In genomic region chr6:97617774-97618173, GRCm38 (mm10) we compare ENCODE assay signal across 8 mouse cellular contexts. TPM values are rescaled to one million over a fixed set of nuclear protein-coding genes. Genes with fewer than 3 reads are reported as not detected.
DNase-seq lines count a peak whose midpoint lies in the region; ATAC-seq and TF ChIP-seq lines count a peak whose summit lies in the region.

No protein-coding gene starts in this region.

- H3K27me3 ChIP-seq in forebrain, embryonic 13.5 days: no peaks in the 10 kb centered on the region
- peaks cover 3% of the 10 kb centered on the region; the same call in 1 of the 2 replicates for H3K27me3 ChIP-seq in limb, embryonic 11.5 days (ENCODE audit: control insufficient read depth, insufficient read depth, low read length)
- no peaks in the 10 kb centered on the region for H3K27me3 ChIP-seq in neural tube, embryonic 15.5 days (replicated peaks)

- peak overlapping the region; percentile 65 for H3K4me3 ChIP-seq in lung, adult 2 months (replicated peaks; ENCODE audit: extremely low read depth, low read depth, low read length)
- peak overlapping the region; percentile 77 for H3K4me3 ChIP-seq in forebrain, embryonic 13.5 days
- H3K4me3 ChIP-seq in limb, embryonic 11.5 days (ENCODE audit: low read depth, low read length): peak overlapping the region; percentile 70
- peak overlapping the region; percentile 83 for H3K4me3 ChIP-seq in neural tube, embryonic 15.5 days (replicated peaks)

- no peaks in the 10 kb centered on the region for H3K9me3 ChIP-seq in forebrain, embryonic 13.5 days (replicated peaks)
- no peaks in the 10 kb centered on the region for H3K9me3 ChIP-seq in limb, embryonic 11.5 days (ENCODE audit: control insufficient read depth, low read length)
- no peaks in the 10 kb centered on the region for H3K9me3 ChIP-seq in neural tube, embryonic 15.5 days (replicated peaks)

- H3K9ac ChIP-seq in forebrain, embryonic 13.5 days: peak overlapping the region; percentile 87
- peak overlapping the region; percentile 22 for H3K9ac ChIP-seq in limb, embryonic 11.5 days (ENCODE audit: low read length)
- peak overlapping the region; percentile 66 for H3K9ac ChIP-seq in neural tube, embryonic 15.5 days (replicated peaks)

- no peak for TF ChIP-seq CTCF in lung, adult 2 months (IDR thresholded peaks at IDR 0.05; ENCODE audit: insufficient read depth, low read length)

- H3K4me1 ChIP-seq in lung, adult 2 months (ENCODE audit: control insufficient read depth, insufficient read depth, low read length): peaks cover 7% of the 10 kb centered on the region; the same call in 1 of the 2 replicates
- peaks cover 40% of the 10 kb centered on the region for H3K4me1 ChIP-seq in forebrain, embryonic 13.5 days
- no peaks in the 10 kb centered on the region for H3K4me1 ChIP-seq in limb, embryonic 11.5 days (ENCODE audit: control insufficient read depth, insufficient read depth, low read length)
- peaks cover 26% of the 10 kb centered on the region for H3K4me1 ChIP-seq in neural tube, embryonic 15.5 days

- no peak for TF ChIP-seq POLR2A in lung, adult 2 months (IDR thresholded peaks at IDR 0.05; ENCODE audit: borderline replicate concordance, extremely low read depth, low read depth, low read length)

- peak overlapping the region; percentile 96 for H3K27ac ChIP-seq in forebrain, embryonic 13.5 days
- H3K27ac ChIP-seq in limb, embryonic 11.5 days (replicated peaks; ENCODE audit: low read depth, low read length): no peak overlapping the region
- peak overlapping the region; percentile 94 for H3K27ac ChIP-seq in neural tube, embryonic 15.5 days (replicated peaks)

- DNase-seq in lung, adult 2 months: no peak
- no peak for DNase-seq in lung, postnatal 14 days
- no peak for DNase-seq in limb, embryonic 11.5 days (ENCODE audit: low spot score)
- no peak for DNase-seq in right cerebral cortex, postnatal 36 days (ENCODE audit: low spot score in 2 of 2)
- DNase-seq in cerebellum, postnatal 14 days: no peak
- no peak for DNase-seq in c-Kit-positive CD71-positive TER-119-positive erythroid progenitor cells, embryonic 14.5 days (ENCODE audit: low spot score)

- no peak for ATAC-seq in forebrain, embryonic 13.5 days
- no peak for ATAC-seq in limb, embryonic 11.5 days (ENCODE audit: insufficient number of reproducible peaks, low FRiP score, low TSS enrichment, low read depth)
- ATAC-seq in neural tube, embryonic 15.5 days (ENCODE audit: low FRiP score): no peak

- H3K36me3 ChIP-seq in forebrain, embryonic 13.5 days (ENCODE audit: poor library complexity, severe bottlenecking): no peaks in the 10 kb centered on the region
- H3K36me3 ChIP-seq in limb, embryonic 11.5 days (ENCODE audit: control insufficient read depth, insufficient read depth, low read length): no peaks in the 10 kb centered on the region
- H3K36me3 ChIP-seq in neural tube, embryonic 15.5 days: no peaks in the 10 kb centered on the region

- whole genome bisulfite sequencing in lung, adult 2 months: 25% methylated on average over 7 of the region's 7 CpGs
- 27% methylated on average over 7 of the region's 7 CpGs for WGBS in forebrain, embryonic 13.5 days
- 26% methylated on average over 7 of the region's 7 CpGs for WGBS in limb, embryonic 11.5 days
- 22% methylated on average over 7 of the region's 7 CpGs for WGBS in neural tube, embryonic 15.5 days

- H3K4me2 ChIP-seq in forebrain, embryonic 13.5 days: peak overlapping the region; percentile 83
- H3K4me2 ChIP-seq in limb, embryonic 11.5 days (ENCODE audit: low read depth, severe bottlenecking): peak overlapping the region; percentile 80
- peak overlapping the region; percentile 75 for H3K4me2 ChIP-seq in neural tube, embryonic 15.5 days

RNA-seq across cellular contexts. Expression of gene Frmd4b, which starts 0.4 kb away (rescaled TPM):
- 15.3 and 22.3 TPM in 2 replicates for polyA plus RNA-seq in lung, adult 2 months (2012; rRNA removed)
- 34.7 and 35.5 TPM in 2 replicates for polyA plus RNA-seq in forebrain, embryonic 13.5 days (2015; fragmentation: Nextera tagmentation; extraction: Ambion mirVana)
- 12.3 and 14.1 TPM in 2 replicates for polyA plus RNA-seq in limb, embryonic 11.5 days (2014; fragmentation: Nextera tagmentation; extraction: Ambion mirVana)
- polyA plus RNA-seq in neural tube, embryonic 15.5 days (2015; fragmentation: Nextera tagmentation; extraction: Ambion mirVana): 19.8 and 20.0 TPM in 2 replicates

Comparison
In these comparisons a context has a peak if more than half of its experiments do, and no peak if none do; other contexts are left out.
1. H3K9ac ChIP-seq: peak in every context shown above with its lines; median percentile 87 in forebrain, embryonic 13.5 days; 66 in neural tube, embryonic 15.5 days; 22 in limb, embryonic 11.5 days.